Mouse (Mus musculus): ENCODE results near the gene Olfr1413.

Gene Olfr1413

DNA sequence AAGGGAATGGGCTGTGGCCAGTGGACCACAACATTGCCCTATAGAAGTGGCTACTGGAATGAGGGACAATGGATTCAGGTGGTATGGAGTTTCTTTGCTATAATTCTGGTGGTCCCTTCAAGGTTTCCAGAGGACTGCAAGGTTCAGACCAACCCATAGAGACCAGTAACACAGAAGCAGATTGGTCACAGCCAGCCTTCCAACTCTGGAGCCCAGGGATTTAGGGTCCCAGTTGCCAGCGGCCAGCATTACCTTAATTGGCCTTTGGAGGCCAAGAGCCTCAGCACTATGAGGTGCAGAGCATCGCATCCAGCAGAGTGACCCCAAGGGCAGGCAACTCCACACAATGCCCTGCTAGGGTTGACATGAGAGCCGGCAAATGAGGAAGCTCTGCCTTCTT is at the start of gene Olfr1413:
Gene Olfr1413, plus strand, starts transcription at position 301 of the 400 bp plus-strand sequence.
- no peak for DNase-seq (ENCODE audit: extremely low read depth, insufficient read length, low spot score)

DNA sequence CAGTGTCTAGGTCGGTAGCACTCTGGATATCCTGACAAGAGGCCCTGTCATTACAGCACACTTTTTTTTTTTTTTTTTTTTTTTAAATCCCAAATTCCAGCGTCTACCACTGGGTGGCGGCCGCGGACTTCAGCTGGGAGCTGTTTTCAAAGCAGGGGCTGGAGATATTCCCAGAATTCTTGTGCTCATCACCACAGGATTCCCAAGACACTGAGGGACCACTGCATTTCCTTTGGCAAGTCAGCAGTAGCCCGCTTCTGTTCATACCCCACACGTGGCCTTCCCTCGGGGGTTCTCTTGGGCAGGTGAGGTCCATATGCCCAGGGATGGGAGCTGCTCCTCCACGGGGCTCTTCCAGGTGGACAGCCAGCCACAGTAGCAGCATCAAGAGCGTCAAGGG is 49.7 kb upstream of the Olfr1413 start:
- DNase-seq (ENCODE audit: extremely low read depth, insufficient read length, low spot score), result peak; percentile 42

DNA sequence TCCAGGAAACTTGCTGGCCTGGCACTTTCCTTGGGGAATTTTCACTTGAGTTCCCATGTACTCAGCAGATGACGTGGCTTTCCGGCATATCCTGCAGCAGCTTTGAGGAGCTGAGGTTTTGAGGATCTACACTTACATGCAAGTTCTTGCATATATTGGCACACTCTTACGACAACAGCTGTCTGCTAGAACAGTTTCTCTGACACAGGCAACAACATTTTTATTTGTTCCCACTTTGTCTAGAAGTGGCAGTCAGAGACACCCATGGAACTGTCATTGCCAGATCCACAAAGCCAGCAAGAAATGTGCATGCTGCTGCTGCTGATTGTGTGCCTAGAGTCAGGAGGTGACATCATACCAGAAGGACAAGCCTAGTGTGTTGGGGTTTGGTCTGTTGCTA is 47.4 kb upstream of the Olfr1413 start:
- no peak for DNase-seq (ENCODE audit: extremely low read depth, insufficient read length, low spot score)

DNA sequence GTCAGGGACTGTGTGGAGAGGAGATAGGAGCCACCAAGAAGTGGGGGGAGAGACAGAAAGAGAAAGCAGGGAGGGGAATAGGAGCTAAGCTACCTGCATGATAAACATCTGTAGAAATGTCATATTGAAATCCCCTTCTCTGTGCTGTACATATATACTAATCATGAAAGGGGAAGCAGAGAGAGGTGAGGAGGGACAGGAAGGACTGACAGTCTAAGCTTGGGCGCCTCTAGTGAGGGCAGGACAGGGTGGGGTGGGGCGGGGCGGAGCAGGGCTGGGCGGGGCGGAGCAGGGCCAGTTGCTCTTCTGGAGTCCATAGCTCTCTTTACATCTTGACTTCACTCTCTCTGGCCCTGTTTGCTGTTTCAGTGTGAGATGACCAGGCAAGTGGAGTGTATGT is 34.1 kb upstream of the Olfr1413 start:
- no peak for DNase-seq (ENCODE audit: extremely low read depth, insufficient read length, low spot score)

DNA sequence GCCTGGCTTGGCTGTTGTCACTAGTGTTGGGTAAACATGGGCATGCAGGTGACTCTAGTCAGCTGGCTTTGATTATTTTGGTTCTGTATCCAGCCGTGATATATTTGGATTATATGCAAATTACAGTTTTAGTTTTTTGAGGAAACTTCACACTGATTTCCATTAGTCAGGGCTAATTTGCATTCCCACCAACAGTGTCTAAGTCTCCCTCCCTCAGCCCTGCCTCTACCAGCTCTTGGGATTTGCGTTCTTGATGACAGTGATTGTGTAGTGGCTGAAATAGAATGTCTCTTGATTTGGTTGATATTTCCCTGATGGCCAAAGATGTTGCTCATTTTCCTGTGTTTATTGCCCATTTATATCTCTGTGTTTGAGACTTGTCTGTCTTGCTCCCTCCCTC is 32.1 kb upstream of the Olfr1413 start:
- no peak for DNase-seq (ENCODE audit: extremely low read depth, insufficient read length, low spot score)

DNA sequence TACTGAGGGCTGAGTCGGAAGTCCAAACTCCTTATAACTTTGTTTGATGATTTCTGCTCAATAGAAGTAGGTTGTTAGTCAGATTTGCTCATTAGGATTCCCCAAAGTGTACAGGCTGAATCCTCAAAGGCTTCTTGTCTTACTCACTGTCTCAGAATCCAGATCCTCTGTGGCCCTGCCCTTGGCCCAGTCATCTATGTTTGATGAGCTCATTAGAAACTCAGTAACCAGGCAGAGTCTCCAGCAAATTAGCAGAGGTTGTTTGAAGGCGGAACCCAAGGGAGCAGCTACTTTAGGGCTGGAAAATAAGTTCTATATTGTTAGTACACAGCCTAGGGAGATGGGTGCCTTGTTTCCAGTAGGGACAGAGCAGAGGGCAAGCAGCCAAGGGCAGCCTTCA is 25.2 kb upstream of the Olfr1413 start:
- no peak for DNase-seq (ENCODE audit: extremely low read depth, insufficient read length, low spot score)

DNA sequence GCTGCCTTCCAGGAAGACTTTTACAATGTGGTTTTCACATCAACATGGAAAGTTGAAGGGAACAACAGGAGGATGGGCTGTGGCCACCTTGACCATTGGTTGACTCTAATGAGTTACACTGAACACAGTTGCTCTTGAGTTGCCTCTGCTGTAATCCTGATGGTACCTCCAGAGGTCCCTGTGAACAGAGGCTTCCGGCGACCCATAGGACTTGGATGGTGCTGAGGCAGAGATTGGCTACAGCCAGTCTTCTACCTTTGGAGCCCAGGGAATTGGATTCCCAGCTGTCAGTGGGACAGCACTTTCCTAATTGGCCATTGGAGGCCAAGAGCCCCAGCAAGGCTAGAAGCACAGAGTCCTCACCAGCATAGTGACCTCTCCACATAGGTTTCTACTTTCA is 14.4 kb downstream of the Olfr1413 start, which contains the start of gene Olfr1412:
Gene Olfr1412, plus strand, starts transcription at position 301 of the 400 bp plus-strand sequence.
- no peak for DNase-seq (ENCODE audit: extremely low read depth, insufficient read length, low spot score)

DNA sequence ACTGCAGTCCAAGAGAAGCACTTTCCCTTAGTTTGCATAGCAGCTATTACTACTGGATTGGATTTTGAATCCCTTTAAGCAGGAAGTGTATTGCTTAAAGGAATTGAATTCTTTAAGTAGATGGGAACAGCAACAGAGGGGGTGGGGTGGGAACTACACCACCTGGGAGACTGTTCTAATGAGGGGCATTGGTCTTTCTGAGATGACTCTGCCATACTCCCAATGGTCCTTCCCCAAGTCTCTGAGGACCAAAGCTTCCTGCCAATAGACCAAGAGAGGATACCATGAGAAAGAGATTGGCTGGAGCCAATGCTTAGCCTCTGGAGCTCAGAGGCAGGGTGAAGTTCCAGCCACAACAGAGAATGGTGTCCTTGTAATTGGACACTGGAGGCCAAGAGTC is 23.0 kb downstream of the Olfr1413 start, which contains the start of gene Olfr1411:
Gene Olfr1411, plus strand, starts transcription at position 301 of the 400 bp plus-strand sequence.
- no peak for DNase-seq (ENCODE audit: extremely low read depth, insufficient read length, low spot score)

DNA sequence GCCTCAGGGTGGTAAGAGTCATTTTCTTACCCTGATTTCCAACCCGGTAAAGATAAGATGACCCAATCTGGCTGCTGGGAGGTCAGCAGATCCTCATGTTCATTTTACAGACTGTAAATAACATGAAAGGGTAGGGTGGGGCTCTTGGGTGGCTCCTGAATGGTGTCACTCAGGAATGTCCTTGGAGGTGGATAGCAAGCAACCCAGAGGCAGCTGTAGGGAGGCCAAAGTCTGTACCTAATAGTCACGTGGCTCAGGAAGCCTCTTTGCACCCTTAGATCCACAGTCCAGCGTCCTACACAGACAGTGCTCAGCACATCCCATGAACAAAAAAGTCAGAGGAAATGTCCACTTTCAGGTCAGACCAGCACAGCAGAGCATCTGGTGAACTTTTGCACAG is 24.9 kb downstream of the Olfr1413 start:
- DNase-seq (ENCODE audit: extremely low read depth, insufficient read length, low spot score), result no peak

DNA sequence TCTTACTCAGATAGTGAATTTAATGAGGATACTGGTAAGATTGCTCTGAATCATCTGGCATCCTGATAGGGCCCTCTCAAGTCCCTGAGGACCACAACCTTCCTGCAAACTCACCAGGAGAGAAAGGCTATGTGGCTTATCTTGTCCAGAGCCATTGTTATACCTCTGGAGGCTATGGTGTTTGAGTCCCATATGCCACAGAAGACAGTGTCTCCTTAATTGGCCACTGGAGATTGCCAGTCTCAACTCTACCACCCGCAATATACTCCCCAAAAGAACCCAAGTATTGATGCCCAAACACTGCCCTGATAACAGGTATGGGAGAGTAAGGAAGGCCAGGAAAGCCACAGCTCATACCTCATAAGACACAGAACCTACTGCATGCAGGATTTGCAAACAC is 34.4 kb downstream of the Olfr1413 start, which contains the start of gene Olfr1410:
Gene Olfr1410, plus strand, starts transcription at position 301 of the 400 bp plus-strand sequence.
- DNase-seq (ENCODE audit: extremely low read depth, insufficient read length, low spot score), result no peak

DNA sequence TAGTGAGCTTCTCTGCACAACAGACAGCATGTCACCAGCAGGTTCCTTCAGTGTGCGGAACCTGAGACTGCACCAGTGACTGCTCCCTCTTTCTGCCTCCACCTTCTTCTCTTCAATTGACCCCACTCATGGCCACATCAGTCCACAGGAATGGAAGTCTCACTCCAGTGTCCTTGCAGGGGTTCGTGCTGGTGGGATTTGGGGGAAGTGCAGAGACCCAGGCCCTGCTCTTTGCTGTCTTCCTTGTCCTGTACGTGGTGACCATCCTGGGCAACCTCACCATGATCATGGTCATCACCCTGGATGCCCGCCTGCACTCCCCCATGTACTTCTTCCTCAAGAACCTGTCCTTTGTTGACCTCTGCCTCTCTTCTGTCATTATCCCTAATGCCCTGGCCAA is 36.6 kb downstream of the Olfr1413 start:
- no peak for DNase-seq (ENCODE audit: extremely low read depth, insufficient read length, low spot score)

DNA sequence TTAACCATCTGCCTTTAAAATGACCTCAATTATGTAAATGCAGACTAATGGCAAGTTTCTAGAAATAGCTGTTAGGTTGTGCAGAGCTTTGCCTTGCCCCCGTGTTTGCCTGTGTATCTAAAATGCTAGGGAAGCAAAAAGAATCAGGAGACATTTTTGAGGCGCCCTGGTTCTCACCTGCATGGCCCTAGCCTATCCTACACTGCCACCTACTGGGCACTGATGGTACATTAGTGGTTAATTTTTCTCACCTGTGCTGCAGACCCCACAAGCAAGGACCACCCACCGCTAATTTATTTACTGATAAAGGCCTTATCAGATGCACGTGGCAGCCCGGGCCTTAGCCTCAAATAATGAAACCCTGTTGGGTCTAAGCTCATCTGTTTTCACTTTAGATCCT is 39.9 kb downstream of the Olfr1413 start:
- no peak for DNase-seq (ENCODE audit: extremely low read depth, insufficient read length, low spot score)

DNA sequence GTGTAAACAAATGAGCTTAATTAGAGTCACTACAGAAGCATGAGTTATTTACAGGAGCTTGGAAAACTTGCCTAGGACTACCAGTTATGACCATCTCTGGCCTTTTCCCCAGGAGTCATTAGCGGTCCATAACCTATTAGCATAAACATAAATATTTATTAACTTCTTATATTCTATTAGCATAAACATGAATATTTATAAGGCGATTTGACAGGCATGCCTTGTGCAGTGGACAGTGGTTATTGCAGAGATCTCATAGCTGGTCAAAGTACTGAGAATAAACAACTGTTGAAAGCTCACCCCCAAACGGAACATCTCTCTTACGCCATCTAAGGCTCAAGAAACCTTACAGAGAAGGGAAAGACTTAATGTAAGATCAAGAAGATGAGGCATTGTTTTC is 42.1 kb downstream of the Olfr1413 start:
- no peak for DNase-seq (ENCODE audit: extremely low read depth, insufficient read length, low spot score)

DNA sequence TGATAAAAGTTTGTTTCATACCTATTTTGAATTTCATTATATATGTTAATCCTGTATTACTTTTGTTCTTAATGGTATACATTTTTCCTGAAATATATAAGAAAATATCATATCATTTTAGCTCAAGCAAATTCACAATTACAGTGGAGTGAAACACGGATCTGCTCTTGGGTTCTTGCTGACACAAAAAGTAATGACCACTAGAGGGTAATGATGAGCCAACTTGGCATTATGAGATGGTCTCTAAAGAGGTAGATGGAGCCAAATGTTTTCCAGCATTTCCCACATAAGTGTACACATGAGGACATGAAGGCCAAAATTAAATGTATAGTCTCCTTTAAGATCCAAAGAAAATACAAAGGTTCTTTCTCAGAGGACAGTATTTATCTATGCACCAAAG is 43.4 kb downstream of the Olfr1413 start:
- no peak for DNase-seq (ENCODE audit: extremely low read depth, insufficient read length, low spot score)

DNA sequence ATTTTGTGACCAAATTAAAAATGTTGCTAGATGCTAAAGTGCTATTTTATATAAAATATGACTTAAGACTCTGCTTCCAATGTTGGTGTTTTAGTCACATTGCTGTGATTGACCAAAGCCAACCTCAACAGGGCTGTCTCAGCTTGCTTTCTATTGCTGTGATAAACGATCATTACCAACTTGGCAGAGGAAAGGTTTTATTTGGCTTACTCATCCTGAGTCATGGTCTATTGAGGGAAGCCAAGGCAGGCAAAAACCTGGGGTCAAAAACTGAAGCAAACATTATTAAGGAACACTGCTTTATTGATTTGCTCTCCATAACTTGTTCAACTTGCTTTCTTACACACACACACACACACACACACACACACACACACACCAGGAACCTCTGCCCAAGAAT is 44.9 kb downstream of the Olfr1413 start:
- peak; percentile 54 for DNase-seq (ENCODE audit: extremely low read depth, insufficient read length, low spot score)

DNA sequence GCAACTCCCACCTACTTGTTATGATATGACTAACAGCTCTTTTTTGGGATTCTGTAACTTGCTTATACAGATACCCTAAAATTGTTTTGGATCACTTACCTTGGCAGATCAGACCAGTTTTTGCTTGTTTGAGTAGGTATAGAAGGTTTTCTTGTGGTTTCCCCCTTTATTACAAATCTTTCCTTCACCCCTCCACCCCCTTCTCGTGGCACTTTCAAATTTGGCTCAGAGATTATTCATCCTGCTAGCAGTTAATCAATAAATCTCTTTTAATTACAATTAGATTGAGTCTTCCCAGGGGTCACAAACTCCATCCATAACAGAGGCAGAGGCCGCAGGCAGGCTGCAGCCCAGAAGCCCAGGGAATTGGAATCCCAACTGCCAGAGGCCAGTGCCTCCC is 46.4 kb downstream of the Olfr1413 start, which contains the start of gene Olfr12:
Gene Olfr12, plus strand, starts transcription at position 301 of the 400 bp plus-strand sequence.
- DNase-seq (ENCODE audit: extremely low read depth, insufficient read length, low spot score), result no peak

DNA sequence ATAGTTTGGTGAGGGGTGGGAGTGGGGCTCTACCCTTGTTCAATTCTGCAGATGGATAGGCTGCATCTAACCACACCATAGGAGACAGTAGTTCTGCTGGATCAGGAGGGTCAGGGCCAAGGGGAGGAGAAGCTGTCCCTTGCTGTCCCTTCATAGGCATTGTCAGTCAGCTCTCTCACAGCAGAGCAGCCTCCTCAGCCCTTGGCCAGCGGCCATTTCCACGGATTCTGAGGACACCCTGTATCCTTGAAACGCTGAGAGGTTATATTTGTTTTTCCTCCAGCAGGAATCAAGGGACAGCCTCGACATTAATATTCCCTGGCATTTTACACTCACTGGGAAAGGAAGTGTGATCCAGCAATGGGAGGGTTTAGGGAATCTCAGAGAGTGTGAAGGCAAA is 47.2 kb downstream of the Olfr1413 start:
- no peak for DNase-seq (ENCODE audit: extremely low read depth, insufficient read length, low spot score)

Data from 3134 (cell line).